Mouse (Mus musculus): ENCODE measurements around the gene Gm10128.
"Not testable (repeated sequence)": the region's sequence is repeated elsewhere in the genome, so short reads cannot be mapped to it uniquely, and the experiment has no call there.

Gene Gm10128

DNA sequence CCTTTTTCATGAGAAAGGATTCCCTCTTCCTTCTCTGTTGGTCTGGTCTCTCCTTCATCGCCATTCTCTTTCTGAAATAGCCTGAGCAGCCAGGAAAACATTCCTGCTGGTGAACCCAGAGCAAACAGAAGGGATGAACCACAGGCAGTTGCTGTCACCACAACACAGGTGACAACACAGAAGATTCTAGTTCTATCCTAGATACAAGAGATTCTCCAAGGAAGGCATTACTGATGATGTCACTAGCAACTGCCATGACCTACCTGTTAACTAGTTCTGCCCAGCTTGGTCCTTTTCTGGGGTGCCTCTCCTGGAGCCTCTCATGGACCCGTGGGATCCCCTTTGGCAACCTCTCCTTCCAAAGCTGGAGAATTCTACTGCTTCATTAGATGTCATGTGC, at the start of gene Gm10128:
Gm10128 (minus strand) TSS at position 101 of the 400 bp plus-strand sequence.
- not testable (repeated sequence) for DNase-seq (ENCODE audit: low spot score)

GRCm38 (mm10) chr14:7681170-7681569, 37.4 kb upstream of the Gm10128 start:
- DNase-seq (ENCODE audit: low spot score) = not testable (repeated sequence)

DNA sequence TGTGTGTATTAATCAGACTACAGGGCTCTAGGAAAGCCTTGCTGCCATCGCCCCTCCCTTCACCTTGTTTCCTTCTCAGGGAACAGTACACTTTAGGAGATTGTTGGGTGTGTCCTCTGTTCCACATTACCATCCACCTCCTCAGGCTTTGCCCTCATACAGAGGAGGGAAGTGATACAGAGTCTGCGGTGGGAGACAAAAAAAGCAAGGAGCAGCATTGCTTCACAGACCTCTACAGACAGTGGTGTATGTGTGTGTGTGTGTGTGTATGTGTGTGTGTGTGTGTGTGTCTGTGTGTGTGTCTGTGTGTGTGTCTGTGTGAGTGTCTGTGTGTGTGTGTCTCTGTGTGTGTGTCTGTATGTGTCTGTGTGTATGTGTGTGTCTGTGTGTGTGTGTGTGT, 18.7 kb upstream of the Gm10128 start:
- DNase-seq (ENCODE audit: low spot score) = not testable (repeated sequence)

- not testable (repeated sequence) for DNase-seq (ENCODE audit: low spot score)
These were observed 14.6 kb upstream of the Gm10128 start for GRCm38 (mm10) chr14:7658101-7659074.

- not testable (repeated sequence) for DNase-seq (ENCODE audit: low spot score)
These were observed 13.7 kb upstream of the Gm10128 start for GRCm38 (mm10) chr14:7657456-7657855.

DNA sequence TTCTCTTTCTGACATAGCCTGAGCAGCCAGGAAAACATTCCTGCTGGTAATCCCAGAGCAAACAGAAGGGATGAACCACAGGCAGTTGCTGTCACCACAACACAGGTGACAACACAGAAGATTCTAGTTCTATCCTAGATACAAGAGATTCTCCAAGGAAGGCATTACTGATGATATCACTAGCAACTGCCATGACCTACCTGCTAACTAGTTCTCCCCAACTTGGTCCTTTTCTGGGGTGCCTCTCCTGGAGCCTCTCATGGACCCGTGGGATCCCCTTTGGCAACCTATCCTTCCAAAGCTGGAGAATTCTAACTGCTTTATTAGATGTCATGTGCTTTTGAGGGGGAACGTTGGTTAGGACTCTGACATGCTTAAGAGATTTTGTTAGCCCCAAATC, 48.3 kb downstream of the Gm10128 start, which contains the start of gene Gm10338:
Gm10338 (minus strand) TSS at position 101 of the 400 bp plus-strand sequence.
- DNase-seq (ENCODE audit: low spot score) = not testable (repeated sequence)

Data from ovary, postnatal 14 days (tissue).